Mouse (Mus musculus): ENCODE data around the gene Mcam. TPM values are rescaled to one million over a fixed set of nuclear protein-coding genes. Genes with fewer than 3 reads are reported as not detected.
A peak's percentile ranks its signal among the peaks of the same experiment; 100 is the strongest.

Mcam gene
- polyA plus RNA-seq, 1 experiment from 2014 or later, result 13.2 TPM

GRCm38 (mm10) chr9:44141951-44142350 lies 7.7 kb downstream of the Mcam start:
- H3K9me3 ChIP-seq (ENCODE audit: control insufficient read depth, low read length), result no peaks in the 10 kb centered on the region
- no peaks in the 10 kb centered on the region for H3K4me1 ChIP-seq (ENCODE audit: control insufficient read depth, insufficient read depth, low read length)
- H3K36me3 ChIP-seq (ENCODE audit: control insufficient read depth, insufficient read depth, low read length), result peaks cover 34% of the 10 kb centered on the region
- no peak overlapping the region for H3K27ac ChIP-seq (replicated peaks; ENCODE audit: low read depth, low read length)
- H3K4me2 ChIP-seq (ENCODE audit: low read length), result no peak overlapping the region
- no peaks in the 10 kb centered on the region for H3K27me3 ChIP-seq (ENCODE audit: control insufficient read depth, insufficient read depth, low read length)
- DNase-seq (no peak), ATAC-seq (ENCODE audit: low FRiP score, low TSS enrichment) (no peak)
- no peak overlapping the region for H3K4me3 ChIP-seq (replicated peaks; ENCODE audit: low read depth, low read length)
- WGBS, result 66% methylated on average over 5 of the region's 5 CpGs
- H3K9ac ChIP-seq (replicated peaks; ENCODE audit: low read length), result no peak overlapping the region

- Histone ChIP-seq H3K27me3 (ENCODE audit: control insufficient read depth, insufficient read depth, low read length) (no peaks in the 10 kb centered on the region), H3K27ac (replicated peaks; ENCODE audit: low read depth, low read length) (no peak overlapping the region), H3K9me3 (ENCODE audit: control insufficient read depth, low read length) (no peaks in the 10 kb centered on the region), H3K4me2 (ENCODE audit: low read length) (no peak overlapping the region), H3K4me3 (replicated peaks; ENCODE audit: low read depth, low read length) (no peak overlapping the region), H3K4me1 (ENCODE audit: control insufficient read depth, insufficient read depth, low read length) (no peaks in the 10 kb centered on the region), H3K36me3 (ENCODE audit: control insufficient read depth, insufficient read depth, low read length) (peaks cover 39% of the 10 kb centered on the region), H3K9ac (replicated peaks; ENCODE audit: low read length) (no peak overlapping the region)
- no peak for DNase-seq
- no peak for ATAC-seq (ENCODE audit: low FRiP score, low TSS enrichment)
- WGBS, result 72% methylated on average over 5 of the region's 5 CpGs
Observed at GRCm38 (mm10) chr9:44143421-44143820, 9.2 kb downstream of the Mcam start.

GRCm38 (mm10) chr9:44144023-44144717 lies 9.9 kb downstream of the Mcam start:
- no peak for ATAC-seq (ENCODE audit: low FRiP score, low TSS enrichment)
- no peak for DNase-seq
- 31% methylated on average over 7 of the region's 8 CpGs for WGBS
- peaks cover 47% of the 10 kb centered on the region for H3K36me3 ChIP-seq (ENCODE audit: control insufficient read depth, insufficient read depth, low read length)
- H3K9ac ChIP-seq (replicated peaks; ENCODE audit: low read length), result no peak overlapping the region
- H3K27ac ChIP-seq (replicated peaks; ENCODE audit: low read depth, low read length), result no peak overlapping the region
- no peak overlapping the region for H3K4me2 ChIP-seq (ENCODE audit: low read length)
- no peaks in the 10 kb centered on the region for H3K4me1 ChIP-seq (ENCODE audit: control insufficient read depth, insufficient read depth, low read length)
- H3K9me3 ChIP-seq (ENCODE audit: control insufficient read depth, low read length), result no peaks in the 10 kb centered on the region
- H3K27me3 ChIP-seq (ENCODE audit: control insufficient read depth, insufficient read depth, low read length), result no peaks in the 10 kb centered on the region
- H3K4me3 ChIP-seq (replicated peaks; ENCODE audit: low read depth, low read length), result no peak overlapping the region

- H3K4me2 ChIP-seq (ENCODE audit: low read length), result no peak overlapping the region
- no peaks in the 10 kb centered on the region for H3K27me3 ChIP-seq (ENCODE audit: control insufficient read depth, insufficient read depth, low read length)
- no peak overlapping the region for H3K4me3 ChIP-seq (replicated peaks; ENCODE audit: low read depth, low read length)
- ATAC-seq (ENCODE audit: low FRiP score, low TSS enrichment) (no peak), DNase-seq (no peak)
- H3K27ac ChIP-seq (replicated peaks; ENCODE audit: low read depth, low read length), result no peak overlapping the region
- peaks cover 52% of the 10 kb centered on the region for H3K36me3 ChIP-seq (ENCODE audit: control insufficient read depth, insufficient read depth, low read length)
- H3K9me3 ChIP-seq (ENCODE audit: control insufficient read depth, low read length), result no peaks in the 10 kb centered on the region
- no peak overlapping the region for H3K9ac ChIP-seq (replicated peaks; ENCODE audit: low read length)
- no peaks in the 10 kb centered on the region for H3K4me1 ChIP-seq (ENCODE audit: control insufficient read depth, insufficient read depth, low read length)
Observed at GRCm38 (mm10) chr9:44144718-44145060, 10.4 kb downstream of the Mcam start.

GRCm38 (mm10) chr9:44147290-44147689 lies 13.0 kb downstream of the Mcam start:
- 68% methylated on average over 3 of the region's 3 CpGs for WGBS
- Histone ChIP-seq H3K9me3 (ENCODE audit: control insufficient read depth, low read length) (no peaks in the 10 kb centered on the region), H3K9ac (replicated peaks; ENCODE audit: low read length) (no peak overlapping the region), H3K27me3 (ENCODE audit: control insufficient read depth, insufficient read depth, low read length) (no peaks in the 10 kb centered on the region), H3K4me3 (replicated peaks; ENCODE audit: low read depth, low read length) (no peak overlapping the region), H3K4me1 (ENCODE audit: control insufficient read depth, insufficient read depth, low read length) (no peaks in the 10 kb centered on the region), H3K36me3 (ENCODE audit: control insufficient read depth, insufficient read depth, low read length) (peaks cover 62% of the 10 kb centered on the region), H3K27ac (replicated peaks; ENCODE audit: low read depth, low read length) (no peak overlapping the region), H3K4me2 (ENCODE audit: low read length) (no peak overlapping the region)
- ATAC-seq (ENCODE audit: low FRiP score, low TSS enrichment), result no peak
- peak; percentile 36 for DNase-seq

- no peak for ATAC-seq (ENCODE audit: low FRiP score, low TSS enrichment)
- no peak overlapping the region for H3K9ac ChIP-seq (replicated peaks; ENCODE audit: low read length)
- no peaks in the 10 kb centered on the region for H3K9me3 ChIP-seq (ENCODE audit: control insufficient read depth, low read length)
- H3K27ac ChIP-seq (replicated peaks; ENCODE audit: low read depth, low read length), result no peak overlapping the region
- H3K4me2 ChIP-seq (ENCODE audit: low read length), result no peak overlapping the region
- no peaks in the 10 kb centered on the region for H3K27me3 ChIP-seq (ENCODE audit: control insufficient read depth, insufficient read depth, low read length)
- H3K4me3 ChIP-seq (replicated peaks; ENCODE audit: low read depth, low read length), result no peak overlapping the region
- no peaks in the 10 kb centered on the region for H3K4me1 ChIP-seq (ENCODE audit: control insufficient read depth, insufficient read depth, low read length)
- 87% methylated on average over 3 of the region's 3 CpGs for WGBS
- DNase-seq, result no peak
- H3K36me3 ChIP-seq (ENCODE audit: control insufficient read depth, insufficient read depth, low read length), result peaks cover 83% of the 10 kb centered on the region
Observed at GRCm38 (mm10) chr9:44159886-44160285, 25.6 kb downstream of the Mcam start.

GRCm38 (mm10) chr9:44168931-44169330 lies 34.7 kb downstream of the Mcam start:
- H3K27ac ChIP-seq (replicated peaks; ENCODE audit: low read depth, low read length), result no peak overlapping the region
- no peak overlapping the region for H3K4me2 ChIP-seq (ENCODE audit: low read length)
- ATAC-seq (ENCODE audit: low FRiP score, low TSS enrichment) (no peak), DNase-seq (no peak)
- peaks cover 69% of the 10 kb centered on the region for H3K36me3 ChIP-seq (ENCODE audit: control insufficient read depth, insufficient read depth, low read length)
- H3K9me3 ChIP-seq (ENCODE audit: control insufficient read depth, low read length), result no peaks in the 10 kb centered on the region
- no peaks in the 10 kb centered on the region for H3K4me1 ChIP-seq (ENCODE audit: control insufficient read depth, insufficient read depth, low read length)
- no peaks in the 10 kb centered on the region for H3K27me3 ChIP-seq (ENCODE audit: control insufficient read depth, insufficient read depth, low read length)
- no peak overlapping the region for H3K9ac ChIP-seq (replicated peaks; ENCODE audit: low read length)
- WGBS, result 93% methylated on average over 5 of the region's 5 CpGs
- no peak overlapping the region for H3K4me3 ChIP-seq (replicated peaks; ENCODE audit: low read depth, low read length)

- no peaks in the 10 kb centered on the region for H3K4me1 ChIP-seq (ENCODE audit: control insufficient read depth, insufficient read depth, low read length)
- no peak overlapping the region for H3K4me3 ChIP-seq (replicated peaks; ENCODE audit: low read depth, low read length)
- 91% methylated on average over 3 of the region's 3 CpGs for whole genome bisulfite sequencing
Observed at GRCm38 (mm10) chr9:44170691-44171151, 36.5 kb downstream of the Mcam start.

GRCm38 (mm10) chr9:44175556-44175955 lies 41.3 kb downstream of the Mcam start:
- ATAC-seq (ENCODE audit: low FRiP score, low TSS enrichment) (no peak), DNase-seq (no peak)
- Histone ChIP-seq H3K27ac (replicated peaks; ENCODE audit: low read depth, low read length) (no peak overlapping the region), H3K36me3 (ENCODE audit: control insufficient read depth, insufficient read depth, low read length) (peaks cover 23% of the 10 kb centered on the region), H3K4me1 (ENCODE audit: control insufficient read depth, insufficient read depth, low read length) (no peaks in the 10 kb centered on the region), H3K9ac (replicated peaks; ENCODE audit: low read length) (no peak overlapping the region), H3K4me2 (ENCODE audit: low read length) (no peak overlapping the region), H3K9me3 (ENCODE audit: control insufficient read depth, low read length) (no peaks in the 10 kb centered on the region), H3K4me3 (replicated peaks; ENCODE audit: low read depth, low read length) (no peak overlapping the region), H3K27me3 (ENCODE audit: control insufficient read depth, insufficient read depth, low read length) (no peaks in the 10 kb centered on the region)
- 84% methylated on average over 6 of the region's 6 CpGs for WGBS

More at GRCm38 (mm10) chr9:44170691-44171151, 36.5 kb downstream of the Mcam start:
- no peak for DNase-seq
- no peak overlapping the region for H3K9ac ChIP-seq (replicated peaks; ENCODE audit: low read length)
- no peak overlapping the region for H3K27ac ChIP-seq (replicated peaks; ENCODE audit: low read depth, low read length)
- ATAC-seq (ENCODE audit: low FRiP score, low TSS enrichment), result no peak
- no peak overlapping the region for H3K4me2 ChIP-seq (ENCODE audit: low read length)
- no peaks in the 10 kb centered on the region for H3K27me3 ChIP-seq (ENCODE audit: control insufficient read depth, insufficient read depth, low read length)
- H3K36me3 ChIP-seq (ENCODE audit: control insufficient read depth, insufficient read depth, low read length), result peaks cover 53% of the 10 kb centered on the region
- H3K9me3 ChIP-seq (ENCODE audit: control insufficient read depth, low read length), result no peaks in the 10 kb centered on the region

Measured in midbrain, embryonic 14.5 days (tissue).